Mouse (Mus musculus): ENCODE results near the gene Cops7a. TPM values are rescaled to one million over a fixed set of nuclear protein-coding genes. Genes with fewer than 3 reads are reported as not detected.

Cops7a gene
- polyA plus RNA-seq, 1 experiment = 154 TPM

- peak overlapping the region; percentile 91 for H3K4me3 ChIP-seq (ENCODE audit: low read depth, low read length)
- H3K36me3 ChIP-seq (ENCODE audit: control insufficient read depth, insufficient read depth, low read length, poor library complexity, severe bottlenecking) = 0 out of 2 replicates have a peak, but pooled peaks cover 6% of the 10 kb centered on the region
- no peaks in the 10 kb centered on the region for H3K9me3 ChIP-seq (replicated peaks; ENCODE audit: control insufficient read depth, insufficient read depth, low read length, poor library complexity, severe bottlenecking)
- H3K4me1 ChIP-seq (ENCODE audit: control insufficient read depth, insufficient read depth, low read length) = peaks cover 3% of the 10 kb centered on the region
- peak overlapping the region; percentile 99 for H3K9ac ChIP-seq (ENCODE audit: low read depth, poor library complexity, severe bottlenecking)
- H3K27me3 ChIP-seq (ENCODE audit: control insufficient read depth, insufficient read depth, low read length, poor library complexity, severe bottlenecking) = no peaks in the 10 kb centered on the region
- TF ChIP-seq CTCF (IDR thresholded peaks at IDR 0.05; ENCODE audit: low read depth, low read length) (peak; percentile 53), POLR2A (IDR thresholded peaks at IDR 0.05; ENCODE audit: insufficient read depth, low read length) (no peak), EP300 (IDR thresholded peaks at IDR 0.05; ENCODE audit: insufficient read depth, low read depth, low read length) (no peak)
- H3K27ac ChIP-seq (ENCODE audit: insufficient read depth, low read length) = peak overlapping the region; percentile 17; the same call in 1 of the 2 replicates
These were observed 48.4 kb downstream of the Cops7a start for GRCm38 (mm10) chr6:124916695-124917517.

GRCm38 (mm10) chr6:124915942-124916694 is 49.2 kb downstream of the Cops7a start:
- Histone ChIP-seq H3K27me3 (ENCODE audit: control insufficient read depth, insufficient read depth, low read length, poor library complexity, severe bottlenecking) (no peaks in the 10 kb centered on the region), H3K9me3 (replicated peaks; ENCODE audit: control insufficient read depth, insufficient read depth, low read length, poor library complexity, severe bottlenecking) (no peaks in the 10 kb centered on the region), H3K4me3 (ENCODE audit: low read depth, low read length) (peak overlapping the region; percentile 91), H3K27ac (ENCODE audit: insufficient read depth, low read length) (no peak overlapping the region), H3K36me3 (ENCODE audit: control insufficient read depth, insufficient read depth, low read length, poor library complexity, severe bottlenecking) (0 out of 2 replicates have a peak, but pooled peaks cover 6% of the 10 kb centered on the region), H3K4me1 (ENCODE audit: control insufficient read depth, insufficient read depth, low read length) (peaks cover 3% of the 10 kb centered on the region), H3K9ac (ENCODE audit: low read depth, poor library complexity, severe bottlenecking) (peak overlapping the region; percentile 99)
- TF ChIP-seq POLR2A (IDR thresholded peaks at IDR 0.05; ENCODE audit: insufficient read depth, low read length) (no peak), EP300 (IDR thresholded peaks at IDR 0.05; ENCODE audit: insufficient read depth, low read depth, low read length) (no peak), CTCF (IDR thresholded peaks at IDR 0.05; ENCODE audit: low read depth, low read length) (no peak)

GRCm38 (mm10) chr6:124915160-124915941 is 50.0 kb downstream of the Cops7a start:
- no peaks in the 10 kb centered on the region for H3K27me3 ChIP-seq (ENCODE audit: control insufficient read depth, insufficient read depth, low read length, poor library complexity, severe bottlenecking)
- TF ChIP-seq EP300 (IDR thresholded peaks at IDR 0.05; ENCODE audit: insufficient read depth, low read depth, low read length) (0 out of 2 replicates have a peak, but pooled peaks have one; percentile 4), CTCF (IDR thresholded peaks at IDR 0.05; ENCODE audit: low read depth, low read length) (no peak)
- H3K9me3 ChIP-seq (replicated peaks; ENCODE audit: control insufficient read depth, insufficient read depth, low read length, poor library complexity, severe bottlenecking) = no peaks in the 10 kb centered on the region
- H3K9ac ChIP-seq (ENCODE audit: low read depth, poor library complexity, severe bottlenecking) = peak overlapping the region; percentile 99
- 0 out of 2 replicates have a peak, but pooled peaks cover 6% of the 10 kb centered on the region for H3K36me3 ChIP-seq (ENCODE audit: control insufficient read depth, insufficient read depth, low read length, poor library complexity, severe bottlenecking)
- peak overlapping the region; percentile 38; the same call in 1 of the 2 replicates for H3K27ac ChIP-seq (ENCODE audit: insufficient read depth, low read length)
- H3K4me3 ChIP-seq (ENCODE audit: low read depth, low read length) = peak overlapping the region; percentile 91
- H3K4me1 ChIP-seq (ENCODE audit: control insufficient read depth, insufficient read depth, low read length) = peaks cover 3% of the 10 kb centered on the region

- Histone ChIP-seq H3K4me3 (ENCODE audit: low read depth, low read length) (no peak overlapping the region), H3K27me3 (ENCODE audit: control insufficient read depth, insufficient read depth, low read length, poor library complexity, severe bottlenecking) (no peaks in the 10 kb centered on the region), H3K27ac (ENCODE audit: insufficient read depth, low read length) (no peak overlapping the region), H3K9me3 (replicated peaks; ENCODE audit: control insufficient read depth, insufficient read depth, low read length, poor library complexity, severe bottlenecking) (no peaks in the 10 kb centered on the region), H3K36me3 (ENCODE audit: control insufficient read depth, insufficient read depth, low read length, poor library complexity, severe bottlenecking) (0 out of 2 replicates have a peak, but pooled peaks cover 6% of the 10 kb centered on the region), H3K9ac (ENCODE audit: low read depth, poor library complexity, severe bottlenecking) (peak overlapping the region; percentile 29; the same call in 1 of the 2 replicates), H3K4me1 (ENCODE audit: control insufficient read depth, insufficient read depth, low read length) (peaks cover 3% of the 10 kb centered on the region)
- TF ChIP-seq CTCF (IDR thresholded peaks at IDR 0.05; ENCODE audit: low read depth, low read length) = no peak
- no peak for TF ChIP-seq POLR2A (IDR thresholded peaks at IDR 0.05; ENCODE audit: insufficient read depth, low read length)
- TF ChIP-seq EP300 (IDR thresholded peaks at IDR 0.05; ENCODE audit: insufficient read depth, low read depth, low read length) = no peak
These were observed 50.8 kb downstream of the Cops7a start for GRCm38 (mm10) chr6:124914511-124914910.

GRCm38 (mm10) chr6:124913721-124914285 is 51.5 kb downstream of the Cops7a start:
- Histone ChIP-seq H3K27ac (ENCODE audit: insufficient read depth, low read length) (no peak overlapping the region), H3K4me3 (ENCODE audit: low read depth, low read length) (no peak overlapping the region), H3K36me3 (ENCODE audit: control insufficient read depth, insufficient read depth, low read length, poor library complexity, severe bottlenecking) (0 out of 2 replicates have a peak, but pooled peaks cover 6% of the 10 kb centered on the region), H3K4me1 (ENCODE audit: control insufficient read depth, insufficient read depth, low read length) (peaks cover 5% of the 10 kb centered on the region), H3K27me3 (ENCODE audit: control insufficient read depth, insufficient read depth, low read length, poor library complexity, severe bottlenecking) (no peaks in the 10 kb centered on the region), H3K9ac (ENCODE audit: low read depth, poor library complexity, severe bottlenecking) (no peak overlapping the region), H3K9me3 (replicated peaks; ENCODE audit: control insufficient read depth, insufficient read depth, low read length, poor library complexity, severe bottlenecking) (no peaks in the 10 kb centered on the region)
- TF ChIP-seq EP300 (IDR thresholded peaks at IDR 0.05; ENCODE audit: insufficient read depth, low read depth, low read length) = no peak
- TF ChIP-seq POLR2A (IDR thresholded peaks at IDR 0.05; ENCODE audit: insufficient read depth, low read length) = no peak
- no peak for TF ChIP-seq CTCF (IDR thresholded peaks at IDR 0.05; ENCODE audit: low read depth, low read length)

Data from ES-Bruce4 (cell line).